Mouse (Mus musculus) spleen, adult 12 weeks (tissue): ENCODE measurements around the gene Igf2bp3.
A peak's percentile ranks its signal among the peaks of the same experiment; 100 is the strongest.

ENCODE experiments used
- DNase-seq: peaks from one replicate; pipeline ENCODE4 v3.0.0; 2022; ENCODE audit warnings: low spot score

The Igf2bp3 gene

DNA sequence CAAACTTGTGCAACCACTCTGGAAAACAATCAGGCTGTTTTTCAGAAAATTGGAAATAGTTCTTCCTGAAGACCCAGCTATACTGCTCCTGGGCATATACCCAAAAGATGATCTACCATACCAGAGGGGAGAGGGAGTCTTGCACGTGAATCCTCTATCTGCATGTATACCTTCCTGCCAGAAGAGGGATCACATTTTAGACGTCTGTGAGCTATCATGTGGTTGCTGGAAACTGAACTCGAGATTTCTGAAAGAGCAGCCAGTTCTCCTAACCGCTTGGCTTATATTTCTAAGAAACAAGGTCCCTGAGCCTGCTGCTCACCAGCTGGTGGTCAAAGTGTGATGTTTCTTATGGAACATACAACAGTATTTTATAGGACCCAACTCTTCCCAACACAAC lies 146.4 kb downstream of the Igf2bp3 start:
- no peak for DNase-seq

- peak; percentile 27 for DNase-seq
Observed at GRCm38 (mm10) chr6:49057053-49058021, 157.4 kb downstream of the Igf2bp3 start.

- no peak for DNase-seq
Observed at GRCm38 (mm10) chr6:49056009-49056408, 158.7 kb downstream of the Igf2bp3 start.

GRCm38 (mm10) chr6:49055256-49055733 lies 159.5 kb downstream of the Igf2bp3 start:
- no peak for DNase-seq

DNA sequence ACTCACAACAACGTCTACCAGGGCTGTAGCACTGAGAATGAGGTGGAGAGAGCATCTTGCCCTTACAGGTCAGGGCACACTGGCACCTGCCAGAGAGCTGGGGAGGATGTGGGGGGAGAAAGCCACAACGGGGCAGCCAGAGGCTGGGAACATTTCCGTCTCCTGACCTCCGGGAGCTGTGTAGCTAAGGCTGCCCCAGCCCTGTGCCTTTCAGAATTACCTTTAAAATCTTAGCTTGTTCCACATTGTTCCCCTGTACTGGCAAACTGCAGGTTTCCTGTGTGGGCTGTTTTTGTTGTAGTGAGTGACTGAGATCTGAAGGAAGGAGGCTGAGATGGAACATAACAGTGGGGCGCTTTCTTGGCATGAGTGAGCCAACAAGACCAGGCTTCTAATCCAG lies 162.6 kb downstream of the Igf2bp3 start:
- no peak for DNase-seq

DNA sequence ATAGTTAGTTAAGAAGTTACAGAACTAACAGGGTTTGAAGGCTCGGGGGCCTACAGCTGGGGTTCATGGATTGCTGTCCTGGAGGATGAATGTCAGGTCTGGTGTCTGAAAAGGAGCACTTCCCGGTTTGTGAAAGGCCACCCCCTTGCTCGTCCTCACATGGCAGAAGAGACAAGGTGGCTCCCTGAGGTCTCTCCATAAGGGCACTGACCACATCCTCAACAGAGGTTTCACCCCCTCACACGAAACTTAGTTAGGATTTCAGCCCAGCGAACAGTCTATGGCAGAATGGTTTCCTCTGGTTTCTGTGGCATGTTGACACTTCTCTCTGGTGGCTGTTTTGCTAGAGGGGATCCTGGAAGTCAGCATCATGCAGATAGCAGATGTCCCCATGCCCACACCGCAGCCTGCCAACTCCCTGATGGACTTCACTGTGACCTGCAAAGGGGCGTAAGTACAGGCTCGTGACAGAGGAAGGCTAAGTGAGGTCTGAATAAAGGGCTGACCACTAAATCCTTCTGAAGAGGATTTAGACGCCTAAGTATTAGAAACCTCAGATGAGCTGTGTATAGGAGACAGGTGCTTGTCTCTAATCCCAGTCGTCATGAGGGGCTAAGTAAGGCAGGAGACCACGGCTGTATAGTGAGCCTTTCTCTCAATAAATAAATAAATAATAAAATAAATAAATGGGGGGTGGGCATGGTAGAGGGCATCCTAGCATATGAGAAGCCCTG lies 163.9 kb downstream of the Igf2bp3 start:
- no peak for DNase-seq

DNA sequence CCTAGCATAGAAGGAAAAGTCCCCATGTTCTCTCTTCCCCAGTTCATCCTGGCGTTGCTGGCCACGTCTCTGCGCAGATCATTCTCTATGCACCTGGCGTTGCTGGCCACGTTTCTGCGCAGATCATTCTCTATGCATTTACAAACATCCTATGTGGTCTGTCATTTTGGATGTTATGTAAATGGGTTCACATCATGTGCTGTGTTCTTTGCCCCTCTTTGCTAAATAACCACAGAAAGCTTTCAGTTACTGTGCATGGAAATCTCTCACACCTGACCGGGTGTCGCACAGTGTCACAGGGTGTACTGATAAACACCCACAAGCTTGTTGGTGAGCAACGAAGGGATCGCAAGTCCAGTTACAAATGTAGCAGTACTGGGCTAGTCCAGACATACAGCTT lies 166.4 kb downstream of the Igf2bp3 start:
- no peak for DNase-seq

GRCm38 (mm10) chr6:49047848-49048247 lies 166.9 kb downstream of the Igf2bp3 start:
- DNase-seq: no peak

DNA sequence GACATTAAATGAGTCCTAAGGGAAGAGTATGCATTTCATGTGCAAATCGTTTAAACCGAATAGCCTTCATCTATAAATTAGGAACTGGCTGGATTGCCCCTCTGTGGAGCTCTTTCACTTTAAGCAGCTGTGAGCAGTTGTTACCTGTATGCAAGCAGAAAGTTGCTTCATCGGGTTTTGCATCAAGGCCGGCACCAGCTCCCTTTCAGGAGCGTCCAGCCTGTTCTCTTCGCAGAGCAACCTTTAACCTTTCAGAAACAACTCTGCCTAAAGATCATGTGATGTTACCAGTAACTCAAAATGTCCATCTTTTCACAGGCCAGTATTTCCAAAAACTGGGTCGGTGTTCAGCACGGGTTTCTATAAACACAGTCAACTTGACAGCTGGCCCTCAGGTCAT lies 167.8 kb downstream of the Igf2bp3 start:
- DNase-seq: no peak

DNA sequence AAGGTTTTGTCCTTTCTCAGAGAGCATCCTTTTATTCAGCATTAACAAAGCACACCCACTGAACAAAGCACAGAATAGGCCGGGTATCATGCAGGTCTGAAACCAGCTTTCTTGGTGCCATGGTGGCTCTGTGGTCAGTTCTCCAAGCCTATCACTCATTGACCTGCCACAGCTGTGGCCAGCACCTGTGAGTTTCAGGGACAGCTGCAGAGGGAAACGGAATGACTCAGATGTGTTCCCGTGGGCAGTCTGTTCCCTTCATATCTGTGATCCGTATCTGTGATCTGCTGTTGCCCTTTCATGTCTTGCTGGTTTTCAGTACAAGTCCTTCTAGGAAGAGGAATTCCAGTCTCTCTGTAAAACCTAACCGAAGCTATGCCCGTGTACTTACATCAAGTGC lies 168.3 kb downstream of the Igf2bp3 start:
- no peak for DNase-seq

GRCm38 (mm10) chr6:49039470-49040180 lies 175.1 kb downstream of the Igf2bp3 start:
- DNase-seq: no peak

GRCm38 (mm10) chr6:49037268-49037662 lies 177.5 kb downstream of the Igf2bp3 start:
- no peak for DNase-seq

GRCm38 (mm10) chr6:49036275-49037267 lies 178.2 kb downstream of the Igf2bp3 start, which contains the start of gene Gpnmb:
Gpnmb (plus strand) TSS chr6:49036546.
- no peak for DNase-seq
